Mouse (Mus musculus) megakaryocyte-erythroid progenitor cell, adult 5-6 weeks (primary cell): ENCODE results near the gene Nab2. TPM values are rescaled to one million over a fixed set of nuclear protein-coding genes. Genes with fewer than 3 reads are reported as not detected.

ENCODE experiments used
- ATAC-seq: replicated peaks from 2 replicates; pipeline ENCODE4 v1.8.0; 2016; ENCODE audit warnings: mild to moderate bottlenecking, inconsistent platforms; ENCODE audit not compliant: severe bottlenecking, poor library complexity, low FRiP score, low TSS enrichment
- total RNA-seq, 2 experiments: library from RNA; stranded (forward) in 1 of 2; stranded (reverse) in 1 of 2; fragments of 200-1000, 215-1000 nt in 1 of 2; fragments of >200 nt in 1 of 2; fragmentation: Nextera tagmentation in 1 of 2; gene quantifications; 2 replicates each; pipeline ENCODE4 v1.2.3; 2014 to 2017

Nab2 gene
- 0.99 TPM in 1 of 2 replicates, not detected in the other for total RNA-seq (2014; fragmentation: Nextera tagmentation)
- total RNA-seq (2017) = 1.1 and 2.2 TPM in 2 replicates

DNA sequence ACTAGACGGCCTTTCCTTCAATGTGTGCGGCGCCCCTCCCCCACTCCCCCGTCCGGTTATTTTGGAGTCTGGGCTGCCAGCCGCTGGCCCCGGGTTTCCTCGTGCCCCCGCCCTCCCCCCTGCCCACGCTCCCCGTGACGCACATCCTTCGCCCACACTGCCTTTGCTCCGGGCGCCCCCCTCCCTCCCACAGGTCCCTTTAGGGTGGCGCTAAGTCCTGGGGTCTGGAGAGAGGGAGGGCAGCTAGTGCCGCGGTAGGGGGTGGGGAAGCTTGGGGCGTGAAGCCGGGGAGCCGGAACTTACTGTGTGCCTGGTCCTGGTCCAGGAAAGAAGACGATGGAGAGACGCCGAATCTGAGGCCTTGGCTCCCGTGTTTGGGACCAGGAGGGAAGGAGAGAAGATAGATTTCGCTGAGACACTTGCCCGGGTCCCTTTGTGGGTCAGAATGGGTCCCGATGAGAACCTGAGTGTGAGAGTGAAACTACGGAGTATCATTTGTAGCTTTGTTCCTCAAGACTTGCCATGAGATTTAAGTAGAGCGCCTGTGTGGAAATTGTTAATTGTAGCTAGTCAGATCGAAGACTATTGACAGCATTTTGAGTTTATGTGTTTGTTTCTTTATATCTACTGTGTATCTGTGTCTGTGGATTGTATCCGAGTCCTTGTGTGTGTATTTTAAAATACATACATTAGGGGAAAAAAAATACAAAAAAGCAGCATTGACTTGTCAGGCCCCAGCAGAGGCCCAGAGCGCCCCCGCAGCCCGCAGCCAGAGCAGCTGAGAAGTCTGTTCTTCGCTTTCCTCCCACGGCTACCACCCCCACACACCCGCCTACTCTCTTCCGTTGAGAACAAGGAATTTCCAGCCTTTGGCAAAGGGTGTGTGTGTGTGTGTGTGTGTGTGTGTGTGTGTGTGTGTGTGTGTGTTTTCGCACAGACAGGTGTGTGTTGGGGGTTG is at the start of gene Nab2:
Gene Nab2, minus strand, starts transcription at position 476 of the 958 bp plus-strand sequence.
- 0 out of 2 replicates have a peak, but pooled peaks have one; percentile 9 for ATAC-seq

GRCm38 (mm10) chr10:127712736-127713135 is 44.4 kb upstream of the Nab2 start:
- no peak for ATAC-seq

- no peak; the same call in 1 of the 2 replicates for ATAC-seq
Measured at GRCm38 (mm10) chr10:127710331-127710730, 42.0 kb upstream of the Nab2 start.

DNA sequence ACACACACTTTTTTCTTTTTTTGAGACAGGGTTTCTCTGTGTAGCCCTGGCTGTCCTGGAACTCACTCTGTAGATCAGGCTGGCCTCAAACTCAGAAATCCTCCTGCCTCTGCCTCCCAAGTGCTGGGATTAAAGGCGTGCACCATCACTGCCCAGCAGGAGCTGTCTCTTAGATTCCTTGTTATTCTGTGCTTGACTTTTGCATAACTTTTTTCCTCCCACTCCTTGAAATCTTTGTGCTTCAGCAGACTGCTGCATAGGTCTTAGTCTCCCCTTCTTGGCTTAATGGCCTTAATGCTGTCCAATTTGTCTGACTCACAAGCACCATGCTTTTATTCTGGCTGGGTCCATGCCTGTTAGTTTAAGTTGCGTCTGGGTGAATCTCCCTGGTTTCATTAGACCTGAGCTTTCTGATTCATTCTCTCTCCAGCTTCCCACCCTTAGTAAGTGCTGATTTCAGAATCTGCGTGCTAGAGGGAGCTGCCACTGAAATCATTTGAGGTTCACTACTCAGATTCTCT is 40.5 kb upstream of the Nab2 start:
- no peak for ATAC-seq

- no peak for ATAC-seq
Measured at GRCm38 (mm10) chr10:127707721-127708120, 39.4 kb upstream of the Nab2 start.

DNA sequence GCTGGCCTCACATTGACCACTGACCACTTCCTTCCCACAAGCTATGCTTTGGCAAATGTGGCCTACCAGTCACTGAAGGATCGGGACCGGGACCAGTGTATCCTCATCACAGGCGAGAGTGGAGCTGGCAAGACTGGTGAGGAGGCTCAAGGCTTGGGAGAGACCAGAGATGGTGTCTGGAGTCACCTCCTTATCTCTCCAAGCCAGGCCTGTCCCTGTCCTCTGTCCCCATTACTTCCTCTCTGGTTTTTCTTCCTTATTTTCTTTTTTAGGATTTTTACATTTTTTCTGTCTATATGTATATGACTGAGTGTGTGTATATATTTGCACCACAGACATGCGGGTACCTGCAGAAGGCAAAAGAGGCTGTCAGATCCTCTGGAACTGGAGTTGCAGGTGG is 37.4 kb upstream of the Nab2 start:
- no peak for ATAC-seq

DNA sequence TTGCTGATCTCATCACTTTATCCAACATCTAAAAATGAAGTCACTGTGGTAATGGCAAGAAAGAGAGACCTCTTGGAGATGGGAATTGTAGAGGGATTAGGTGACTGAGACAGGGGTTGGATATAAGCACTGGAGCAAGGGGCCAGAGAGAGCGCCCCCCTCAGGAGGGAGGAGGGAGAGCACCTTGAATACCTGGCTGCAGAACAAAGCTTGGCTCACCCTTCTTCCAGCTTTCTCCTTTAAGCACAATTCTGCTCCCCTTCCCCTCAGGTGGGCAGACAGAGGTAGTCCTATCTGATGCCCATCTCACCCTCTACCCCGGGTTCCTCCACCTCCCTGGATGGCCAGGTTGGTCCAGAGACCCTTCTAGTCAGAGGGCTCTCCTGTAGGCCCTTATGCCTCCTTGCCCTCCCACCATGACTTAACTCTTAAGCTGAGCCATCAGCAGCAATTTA is 36.4 kb upstream of the Nab2 start, which contains the start of gene Myo1a:
Gene Myo1a, plus strand, starts transcription at position 405 of the 455 bp plus-strand sequence.
- ATAC-seq = no peak

GRCm38 (mm10) chr10:127704293-127704692 is 35.9 kb upstream of the Nab2 start:
- no peak for ATAC-seq

DNA sequence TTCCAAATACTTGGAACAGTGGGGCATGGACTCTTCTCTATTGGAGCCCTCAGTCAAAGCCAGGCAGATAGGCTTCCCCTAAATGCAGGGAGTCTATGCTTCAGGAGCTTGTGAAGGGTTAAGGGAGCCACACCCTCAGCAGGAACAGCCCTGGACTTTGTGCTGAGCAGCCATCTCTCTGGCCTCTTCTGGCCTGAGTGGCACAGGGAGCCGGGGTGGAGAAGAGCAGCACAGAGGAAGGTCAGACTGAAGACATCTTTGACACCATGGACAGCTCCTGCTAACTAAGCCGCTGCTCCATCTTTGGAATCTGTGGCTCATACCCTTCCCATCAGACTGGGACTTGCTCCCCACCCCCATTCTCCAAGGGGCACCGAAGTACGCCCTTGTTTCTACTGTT is 34.9 kb upstream of the Nab2 start:
- peak; percentile 40; the same call in 1 of the 2 replicates for ATAC-seq

GRCm38 (mm10) chr10:127698966-127699365 is 30.6 kb upstream of the Nab2 start:
- no peak for ATAC-seq

- 0 out of 2 replicates have a peak, but pooled peaks have one; percentile 16 for ATAC-seq
Measured at GRCm38 (mm10) chr10:127695775-127696174, 27.4 kb upstream of the Nab2 start.

DNA sequence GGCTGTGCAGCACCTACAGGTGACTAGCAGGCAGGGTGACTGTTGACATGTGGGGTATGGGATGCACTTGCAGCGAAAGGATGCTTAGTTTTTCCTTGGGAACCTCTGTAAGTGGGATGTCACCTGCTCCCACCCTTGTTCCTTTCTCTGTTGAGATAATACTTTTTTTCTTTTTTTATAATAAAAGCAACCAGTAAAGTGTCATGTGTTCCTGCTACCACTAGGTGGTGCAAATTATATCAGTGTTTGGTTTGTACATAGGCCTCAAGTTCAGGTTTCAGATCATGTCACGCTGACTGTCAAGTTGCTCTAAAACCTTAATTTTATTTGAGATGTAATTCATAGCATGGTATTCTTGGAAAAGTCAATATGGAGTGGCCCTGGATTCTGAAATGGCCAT is 26.3 kb upstream of the Nab2 start:
- peak; percentile 71 for ATAC-seq

GRCm38 (mm10) chr10:127691053-127691452 is 22.7 kb upstream of the Nab2 start:
- no peak for ATAC-seq

DNA sequence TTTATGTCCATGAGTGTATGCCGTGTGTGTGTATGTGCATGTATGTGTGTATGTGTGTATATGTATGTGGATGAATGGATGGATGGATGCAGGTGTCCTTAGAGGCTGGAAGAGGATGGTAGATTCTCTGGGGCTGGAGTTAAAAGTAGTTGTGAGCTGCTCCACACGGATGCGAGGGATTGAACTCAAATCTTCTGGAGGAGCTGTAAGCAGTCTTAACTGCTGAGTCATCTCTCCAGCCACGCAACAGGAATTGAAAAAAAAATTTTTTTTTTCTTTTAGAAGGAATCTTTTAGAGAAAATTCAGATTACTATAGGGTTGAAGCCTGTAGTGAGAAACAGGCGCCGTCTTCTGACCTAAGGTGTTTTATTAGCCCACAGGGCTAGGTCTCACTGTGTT is 14.5 kb upstream of the Nab2 start:
- no peak for ATAC-seq

DNA sequence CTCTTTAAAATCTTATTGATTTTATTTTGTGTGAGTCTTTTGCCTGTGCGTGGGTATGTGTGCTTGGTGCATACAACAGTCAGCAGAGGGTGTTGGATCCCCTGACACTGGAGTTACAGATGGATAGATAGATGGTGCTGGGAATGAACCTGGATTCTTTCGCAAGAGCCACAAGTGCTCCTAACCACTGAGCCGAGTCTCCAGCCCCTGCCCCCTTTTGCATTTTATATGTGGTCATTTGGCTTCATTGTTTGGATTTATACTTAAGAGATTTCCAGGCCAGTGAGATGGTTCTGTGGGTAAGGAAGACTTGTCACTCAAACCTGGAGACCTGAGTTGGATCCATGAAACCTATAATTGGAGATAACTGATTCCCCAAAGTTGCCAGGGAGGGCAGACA is 11.5 kb upstream of the Nab2 start:
- ATAC-seq = no peak

DNA sequence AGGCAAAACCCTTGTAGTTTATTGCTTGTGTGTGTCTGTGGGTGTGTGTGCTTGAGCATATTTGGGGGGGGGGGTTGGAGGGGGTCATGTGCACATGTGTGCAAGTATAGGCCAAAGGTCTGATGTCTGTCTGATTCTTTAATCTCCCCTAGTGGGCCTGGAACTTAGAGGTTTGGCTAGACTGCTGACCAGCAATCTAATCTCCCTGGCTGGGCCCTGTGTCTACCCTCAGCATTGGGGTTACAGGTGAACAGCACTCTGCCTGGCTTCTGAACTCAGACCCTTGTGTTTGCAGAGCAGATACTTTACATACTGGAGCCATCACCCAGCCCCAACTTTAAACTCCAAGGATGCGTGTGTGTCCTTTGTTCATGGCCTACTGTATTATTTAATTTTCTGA is 10.8 kb upstream of the Nab2 start:
- no peak for ATAC-seq

DNA sequence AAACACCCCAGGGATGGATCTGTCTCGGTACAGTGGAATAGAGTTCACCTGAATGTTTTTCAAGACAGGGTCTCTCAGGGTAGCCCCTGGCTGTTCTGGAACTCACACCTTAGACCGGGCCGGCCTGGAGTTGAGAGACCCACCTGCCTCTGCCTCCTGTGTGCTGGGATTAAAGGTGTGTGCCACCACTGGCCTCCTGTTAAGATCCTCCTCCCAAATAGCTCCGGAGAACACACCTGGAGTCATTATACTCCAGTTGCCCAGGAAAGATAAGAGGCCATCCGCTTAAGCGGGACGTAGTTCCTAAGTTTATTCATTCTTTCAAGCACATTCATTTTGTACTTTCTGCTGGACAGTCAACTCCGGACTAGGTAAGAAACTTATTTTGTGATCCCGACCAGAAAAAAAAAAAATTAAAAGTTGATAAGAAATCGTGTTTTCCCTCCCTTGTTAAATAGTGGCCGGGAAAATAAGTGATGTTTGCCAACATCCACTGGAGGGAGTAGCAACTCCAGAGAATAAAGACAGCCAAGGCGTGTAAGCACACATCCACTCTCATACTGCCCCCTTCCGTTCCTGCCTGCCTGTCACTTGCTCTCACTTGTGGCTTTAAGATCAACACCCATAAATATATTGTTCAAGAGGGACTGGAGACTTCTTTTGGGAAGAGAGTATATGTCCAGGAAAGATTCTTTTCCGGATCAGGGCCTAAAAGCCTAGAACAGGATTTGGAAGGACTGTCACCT is 9.4 kb upstream of the Nab2 start:
- peak; percentile 58 for ATAC-seq

DNA sequence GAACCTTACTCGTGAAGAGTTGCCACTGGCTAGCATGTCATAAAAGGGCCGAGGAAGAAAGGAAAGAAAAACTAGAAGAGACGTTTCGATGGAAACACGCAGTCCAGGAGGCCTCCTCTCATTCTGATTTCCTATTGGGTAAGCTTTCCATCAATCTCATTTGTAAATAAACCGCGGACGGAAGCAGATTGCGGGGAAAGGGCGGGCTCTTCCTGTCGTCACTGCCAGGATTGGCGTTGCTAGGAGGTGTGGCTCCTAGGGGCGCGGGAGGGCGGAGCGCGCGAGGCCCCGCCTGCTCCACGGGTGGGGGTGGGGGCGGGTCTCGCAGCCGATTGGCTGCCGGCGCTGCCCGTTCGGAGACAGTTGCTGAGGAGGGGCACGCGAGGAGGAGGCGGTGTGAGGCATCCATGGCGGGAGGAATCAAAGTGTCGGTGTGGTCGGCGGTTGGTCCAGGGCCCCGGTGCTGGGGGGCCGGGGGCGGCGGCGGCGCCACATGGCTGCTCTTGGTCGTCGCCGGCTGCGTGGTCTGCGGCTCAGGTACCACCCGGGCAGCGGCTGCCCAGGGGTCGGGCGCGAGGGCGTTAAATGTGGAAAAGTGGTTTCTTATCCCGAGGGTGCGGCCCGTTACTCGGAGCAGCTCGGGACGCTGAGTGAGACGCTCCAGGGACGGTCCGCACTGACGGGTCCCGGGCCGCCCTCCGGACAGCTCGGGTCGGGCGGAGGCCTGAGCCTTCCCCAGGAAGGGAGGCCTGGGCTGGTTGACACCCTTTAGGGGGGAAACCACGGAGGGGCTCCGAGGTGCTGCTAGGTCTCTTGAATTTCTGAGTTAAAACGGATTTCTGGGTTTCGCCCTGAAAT is 8.6 kb upstream of the Nab2 start:
- peak; percentile 87 for ATAC-seq

DNA sequence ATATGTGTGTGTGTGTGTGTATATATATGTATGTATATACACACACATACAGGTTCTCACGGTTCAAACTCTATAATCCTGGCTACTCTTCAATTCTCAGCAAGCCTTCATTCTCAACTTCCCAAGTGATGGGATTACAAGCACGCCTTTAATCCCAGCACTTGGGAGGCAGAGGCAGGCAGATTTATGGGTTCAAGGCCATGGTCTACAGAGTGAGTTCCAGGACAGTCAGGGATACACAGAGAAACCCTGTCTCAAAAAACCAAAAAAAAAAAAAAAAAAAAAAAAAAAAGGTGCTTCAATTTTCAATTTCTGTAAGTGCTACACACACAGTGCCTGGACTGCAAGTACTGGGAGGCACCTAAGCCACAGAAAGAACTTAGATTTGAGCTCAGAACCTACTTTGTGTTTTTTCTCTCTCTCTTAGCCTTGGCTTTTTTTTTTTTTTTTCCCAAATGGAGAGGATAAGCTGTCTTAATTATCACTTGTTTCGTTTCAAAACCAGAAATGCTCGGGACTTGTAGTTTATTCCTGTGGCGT is 7.6 kb upstream of the Nab2 start:
- ATAC-seq = no peak
